Mouse (Mus musculus) bone marrow macrophage, adult 2 months (primary cell): ENCODE measurements around the gene Wdr45.

Experiments
- CTCF ChIP-seq: IDR thresholded peaks from 2 replicates; pipeline ENCODE4 v1.5.1; 2012; ENCODE audit warnings: low read depth, mild to moderate bottlenecking, low read length, moderate library complexity
- POLR2A ChIP-seq: IDR thresholded peaks from 2 replicates; pipeline ENCODE4 v1.6.1; 2012; ENCODE audit warnings: mild to moderate bottlenecking, low read depth, low read length, borderline replicate concordance

- TF ChIP-seq CTCF (no peak), POLR2A (no peak)
Observed at GRCm38 (mm10) chrX:7670921-7671623, 43.1 kb upstream of the Wdr45 start, which contains the start of gene Plp2.
